Mouse (Mus musculus): ENCODE results near the gene Olfr639. TPM values are rescaled to one million over a fixed set of nuclear protein-coding genes. Genes with fewer than 3 reads are reported as not detected.
"Not testable (repeated sequence)": the region's sequence is repeated elsewhere in the genome, so short reads cannot be mapped to it uniquely, and the experiment has no call there.

Olfr639 gene
- polyA plus RNA-seq, 1 experiment from 2014 or later, result not detected

GRCm38 (mm10) chr7:103970852-103971251, 46.3 kb downstream of the Olfr639 start, which contains the start of gene Olfr635:
Gene Olfr635, plus strand, starts transcription at chr7:103971152.
- Histone ChIP-seq H3K9me3 (replicated peaks) (no peaks in the 10 kb centered on the region), H3K9ac (no peak within 1 kb of the TSS), H3K27ac (no peak within 1 kb of the TSS), H3K36me3 (ENCODE audit: poor library complexity, severe bottlenecking) (no peaks in the 10 kb centered on the region), H3K27me3 (no peaks in the 10 kb centered on the region), H3K4me3 (no peak within 1 kb of the TSS), H3K4me2 (no peak within 1 kb of the TSS), H3K4me1 (no peaks in the 10 kb centered on the region)
- WGBS, result 73% methylated on average over 1 of the region's 1 CpGs
- ATAC-seq, result no peak

- H3K36me3 ChIP-seq (ENCODE audit: poor library complexity, severe bottlenecking); H3K4me3 ChIP-seq; H3K9me3 ChIP-seq (replicated peaks); ATAC-seq; H3K27me3 ChIP-seq; H3K27ac ChIP-seq; H3K4me1 ChIP-seq; H3K9ac ChIP-seq; H3K4me2 ChIP-seq: not testable (repeated sequence)
- 95% methylated on average over 22 of the region's 22 CpGs for WGBS
Observed at GRCm38 (mm10) chr7:103966873-103967272, 50.2 kb downstream of the Olfr639 start.

Other genes starting within 250 kb of the Olfr639 start
- gene Olfr69, start 245.7 kb downstream of the Olfr639 start, polyA plus RNA-seq (2015; fragmentation: Nextera tagmentation; extraction: Ambion mirVana), result not detected in 2 replicates
- not detected in 2 replicates for gene Olfr68, start 237.6 kb downstream of the Olfr639 start, polyA plus RNA-seq (2015; fragmentation: Nextera tagmentation; extraction: Ambion mirVana)
- gene Olfr67, start 225.5 kb downstream of the Olfr639 start, polyA plus RNA-seq (2015; fragmentation: Nextera tagmentation; extraction: Ambion mirVana), result not detected in 2 replicates
- 960 and 1,191 TPM in 2 replicates for gene Hbb-bt, start 203.3 kb downstream of the Olfr639 start, polyA plus RNA-seq (2015; fragmentation: Nextera tagmentation; extraction: Ambion mirVana)
- 1,844 and 2,278 TPM in 2 replicates for gene Hbb-bs, start 189.2 kb downstream of the Olfr639 start, polyA plus RNA-seq (2015; fragmentation: Nextera tagmentation; extraction: Ambion mirVana)
- not detected in 2 replicates for gene Hbb-bh2, start 176.8 kb downstream of the Olfr639 start, polyA plus RNA-seq (2015; fragmentation: Nextera tagmentation; extraction: Ambion mirVana)
- gene Hbb-bh1, start 174.1 kb downstream of the Olfr639 start, polyA plus RNA-seq (2015; fragmentation: Nextera tagmentation; extraction: Ambion mirVana), result 32.1 and 81.1 TPM in 2 replicates
- 3,762 and 4,630 TPM in 2 replicates for gene Hbb-y, start 164.1 kb downstream of the Olfr639 start, polyA plus RNA-seq (2015; fragmentation: Nextera tagmentation; extraction: Ambion mirVana)
- gene Olfr66, start 131.1 kb downstream of the Olfr639 start, polyA plus RNA-seq (2015; fragmentation: Nextera tagmentation; extraction: Ambion mirVana), result not detected in 2 replicates
- not detected in 2 replicates for gene Olfr64, start 122.8 kb downstream of the Olfr639 start, polyA plus RNA-seq (2015; fragmentation: Nextera tagmentation; extraction: Ambion mirVana)
- not detected in 2 replicates for gene Olfr65, start 113.8 kb downstream of the Olfr639 start, polyA plus RNA-seq (2015; fragmentation: Nextera tagmentation; extraction: Ambion mirVana)
- not detected in 2 replicates for gene Olfr631, start 88.5 kb downstream of the Olfr639 start, polyA plus RNA-seq (2015; fragmentation: Nextera tagmentation; extraction: Ambion mirVana)
- not detected in 2 replicates for gene Olfr632, start 83.0 kb downstream of the Olfr639 start, polyA plus RNA-seq (2015; fragmentation: Nextera tagmentation; extraction: Ambion mirVana)
- not detected in 2 replicates for gene Olfr633, start 72.9 kb downstream of the Olfr639 start, polyA plus RNA-seq (2015; fragmentation: Nextera tagmentation; extraction: Ambion mirVana)
- gene Olfr635, start 46.2 kb downstream of the Olfr639 start, polyA plus RNA-seq (2015; fragmentation: Nextera tagmentation; extraction: Ambion mirVana), result not detected in 2 replicates
- gene Olfr638, start 18.6 kb downstream of the Olfr639 start, polyA plus RNA-seq (2015; fragmentation: Nextera tagmentation; extraction: Ambion mirVana), result not detected in 2 replicates
- gene Olfr640, start 8.3 kb upstream of the Olfr639 start, polyA plus RNA-seq (2015; fragmentation: Nextera tagmentation; extraction: Ambion mirVana), result not detected in 2 replicates
- not detected in 2 replicates for gene Olfr641, start 18.1 kb upstream of the Olfr639 start, polyA plus RNA-seq (2015; fragmentation: Nextera tagmentation; extraction: Ambion mirVana)
- not detected in 2 replicates for gene Olfr642, start 35.4 kb upstream of the Olfr639 start, polyA plus RNA-seq (2015; fragmentation: Nextera tagmentation; extraction: Ambion mirVana)
- not detected in 2 replicates for gene 4930516K23Rik, start 44.1 kb upstream of the Olfr639 start, polyA plus RNA-seq (2015; fragmentation: Nextera tagmentation; extraction: Ambion mirVana)
- not detected in 2 replicates for gene Olfr644, start 54.6 kb upstream of the Olfr639 start, polyA plus RNA-seq (2015; fragmentation: Nextera tagmentation; extraction: Ambion mirVana)
- gene Olfr645, start 68.2 kb upstream of the Olfr639 start, polyA plus RNA-seq (2015; fragmentation: Nextera tagmentation; extraction: Ambion mirVana), result not detected in 2 replicates
- not detected in 2 replicates for gene Olfr646, start 87.6 kb upstream of the Olfr639 start, polyA plus RNA-seq (2015; fragmentation: Nextera tagmentation; extraction: Ambion mirVana)
- gene Ubqln5, start 112.5 kb upstream of the Olfr639 start, polyA plus RNA-seq (2015; fragmentation: Nextera tagmentation; extraction: Ambion mirVana), result not detected in 2 replicates
- gene Olfr643, start 120.1 kb upstream of the Olfr639 start, polyA plus RNA-seq (2015; fragmentation: Nextera tagmentation; extraction: Ambion mirVana), result not detected in 2 replicates
- gene Ubqln3, start 126.0 kb upstream of the Olfr639 start, polyA plus RNA-seq (2015; fragmentation: Nextera tagmentation; extraction: Ambion mirVana), result not detected in 2 replicates
- gene Ubqlnl, start 133.3 kb upstream of the Olfr639 start, polyA plus RNA-seq (2015; fragmentation: Nextera tagmentation; extraction: Ambion mirVana), result not detected in 2 replicates
- gene Olfm5, start 147.5 kb upstream of the Olfr639 start, polyA plus RNA-seq (2015; fragmentation: Nextera tagmentation; extraction: Ambion mirVana), result not detected in 2 replicates
- gene Olfr648, start 166.1 kb upstream of the Olfr639 start, polyA plus RNA-seq (2015; fragmentation: Nextera tagmentation; extraction: Ambion mirVana), result 0.23 and 0.45 TPM in 2 replicates
- not detected in 2 replicates for gene Olfr649, start 178.7 kb upstream of the Olfr639 start, polyA plus RNA-seq (2015; fragmentation: Nextera tagmentation; extraction: Ambion mirVana)
- gene Trim6, start 201.5 kb upstream of the Olfr639 start, polyA plus RNA-seq (2015; fragmentation: Nextera tagmentation; extraction: Ambion mirVana), result 0.30 and 0.33 TPM in 2 replicates
- gene Trim34a, start 227.2 kb upstream of the Olfr639 start, polyA plus RNA-seq (2015; fragmentation: Nextera tagmentation; extraction: Ambion mirVana), result 0.42 and 0.43 TPM in 2 replicates